Mouse (Mus musculus): Measurements from ENCODE around the gene Tuba4a. TPM values are rescaled to one million over a fixed set of nuclear protein-coding genes. Genes with fewer than 3 reads are reported as not detected.

Tuba4a gene
- 35.8 and 44.9 TPM in 2 replicates for polyA plus RNA-seq (2015; fragmentation: Nextera tagmentation; extraction: Ambion mirVana)

- H3K36me3 ChIP-seq: peaks cover 9% of the 10 kb centered on the region; the same call in 1 of the 2 replicates
- no peaks in the 10 kb centered on the region for H3K9me3 ChIP-seq
- WGBS: under 1% methylated on average over 34 of the region's 34 CpGs
- peak within 1 kb of the TSS; percentile 92 for H3K4me2 ChIP-seq
- peaks cover 49% of the 10 kb centered on the region for H3K27me3 ChIP-seq
- H3K27ac ChIP-seq: no peak within 1 kb of the TSS
- peak within 1 kb of the TSS; percentile 51 for H3K4me3 ChIP-seq
- peak within 1 kb of the TSS; percentile 38 for H3K9ac ChIP-seq
- peak; percentile 32; the same call in 1 of the 2 replicates for ATAC-seq (ENCODE audit: borderline replicate concordance, extremely low read depth, low FRiP score, low TSS enrichment)
- peaks cover 21% of the 10 kb centered on the region for H3K4me1 ChIP-seq
Observed at GRCm38 (mm10) chr1:75219531-75219930, at the start of gene Tuba4a. Gene Tuba4a, minus strand, starts transcription at chr1:75219865.

- WGBS: 13% methylated on average over 31 of the region's 32 CpGs
- H3K4me2 ChIP-seq: no peak within 1 kb of the TSS
- no peak within 1 kb of the TSS for H3K4me3 ChIP-seq
Observed at GRCm38 (mm10) chr1:75264091-75264880, 44.6 kb upstream of the Tuba4a start, which contains the start of gene Ptprn. Gene Ptprn, minus strand, starts transcription at chr1:75264502.

GRCm38 (mm10) chr1:75262969-75263951 is 43.6 kb upstream of the Tuba4a start:
- Histone ChIP-seq H3K27ac (no peak overlapping the region), H3K4me1 (no peaks in the 10 kb centered on the region), H3K4me2 (no peak overlapping the region), H3K27me3 (peaks cover 53% of the 10 kb centered on the region), H3K36me3 (no peaks in the 10 kb centered on the region), H3K9ac (no peak overlapping the region), H3K9me3 (no peaks in the 10 kb centered on the region), H3K4me3 (no peak overlapping the region)
- ATAC-seq (ENCODE audit: borderline replicate concordance, extremely low read depth, low FRiP score, low TSS enrichment): no peak
- 1% methylated on average over 40 of the region's 40 CpGs for WGBS

More at GRCm38 (mm10) chr1:75264091-75264880, 44.6 kb upstream of the Tuba4a start, which contains the start of gene Ptprn:
- Histone ChIP-seq H3K9me3 (no peaks in the 10 kb centered on the region), H3K9ac (no peak within 1 kb of the TSS), H3K36me3 (no peaks in the 10 kb centered on the region), H3K4me1 (no peaks in the 10 kb centered on the region), H3K27ac (no peak within 1 kb of the TSS), H3K27me3 (peaks cover 53% of the 10 kb centered on the region)
- no peak for ATAC-seq (ENCODE audit: borderline replicate concordance, extremely low read depth, low FRiP score, low TSS enrichment)

GRCm38 (mm10) chr1:75261278-75261677 is 41.6 kb upstream of the Tuba4a start:
- no peaks in the 10 kb centered on the region for H3K36me3 ChIP-seq
- no peak overlapping the region for H3K4me2 ChIP-seq
- H3K9ac ChIP-seq: no peak overlapping the region
- H3K27me3 ChIP-seq: peaks cover 52% of the 10 kb centered on the region
- H3K4me3 ChIP-seq: no peak overlapping the region
- H3K4me1 ChIP-seq: no peaks in the 10 kb centered on the region
- H3K9me3 ChIP-seq: no peaks in the 10 kb centered on the region
- no peak overlapping the region for H3K27ac ChIP-seq
- no peak for ATAC-seq (ENCODE audit: borderline replicate concordance, extremely low read depth, low FRiP score, low TSS enrichment)

- no peak overlapping the region for H3K4me3 ChIP-seq
- no peaks in the 10 kb centered on the region for H3K27me3 ChIP-seq
- no peak overlapping the region for H3K4me2 ChIP-seq
- peaks cover 4% of the 10 kb centered on the region for H3K4me1 ChIP-seq
- no peaks in the 10 kb centered on the region for H3K36me3 ChIP-seq
- no peak overlapping the region for H3K27ac ChIP-seq
- WGBS: 59% methylated on average over 10 of the region's 10 CpGs
- no peak overlapping the region for H3K9ac ChIP-seq
- no peaks in the 10 kb centered on the region for H3K9me3 ChIP-seq
- ATAC-seq (ENCODE audit: borderline replicate concordance, extremely low read depth, low FRiP score, low TSS enrichment): no peak
Observed at GRCm38 (mm10) chr1:75255516-75256046, 35.9 kb upstream of the Tuba4a start.

- H3K9me3 ChIP-seq: no peaks in the 10 kb centered on the region
- no peak overlapping the region for H3K4me2 ChIP-seq
- no peak overlapping the region for H3K4me3 ChIP-seq
- no peak overlapping the region for H3K27ac ChIP-seq
- H3K9ac ChIP-seq: no peak overlapping the region
- no peaks in the 10 kb centered on the region for H3K36me3 ChIP-seq
- H3K4me1 ChIP-seq: peaks cover 4% of the 10 kb centered on the region
- no peaks in the 10 kb centered on the region for H3K27me3 ChIP-seq
- no peak for ATAC-seq (ENCODE audit: borderline replicate concordance, extremely low read depth, low FRiP score, low TSS enrichment)
- WGBS: 63% methylated on average over 8 of the region's 8 CpGs
Observed at GRCm38 (mm10) chr1:75254625-75255013, 35.0 kb upstream of the Tuba4a start.

GRCm38 (mm10) chr1:75253849-75254624 is 34.4 kb upstream of the Tuba4a start:
- 52% methylated on average over 16 of the region's 16 CpGs for WGBS
- no peaks in the 10 kb centered on the region for H3K27me3 ChIP-seq
- no peaks in the 10 kb centered on the region for H3K9me3 ChIP-seq

GRCm38 (mm10) chr1:75253029-75253428 is 33.4 kb upstream of the Tuba4a start:
- WGBS: 65% methylated on average over 16 of the region's 16 CpGs

More at GRCm38 (mm10) chr1:75253849-75254624, 34.4 kb upstream of the Tuba4a start:
- no peak overlapping the region for H3K9ac ChIP-seq
- no peak overlapping the region for H3K27ac ChIP-seq
- H3K4me2 ChIP-seq: no peak overlapping the region
- ATAC-seq (ENCODE audit: borderline replicate concordance, extremely low read depth, low FRiP score, low TSS enrichment): no peak
- H3K4me1 ChIP-seq: peaks cover 4% of the 10 kb centered on the region
- no peaks in the 10 kb centered on the region for H3K36me3 ChIP-seq
- H3K4me3 ChIP-seq: no peak overlapping the region

GRCm38 (mm10) chr1:75252308-75252707 is 32.6 kb upstream of the Tuba4a start:
- H3K4me1 ChIP-seq: peaks cover 14% of the 10 kb centered on the region
- no peak overlapping the region for H3K4me3 ChIP-seq
- no peaks in the 10 kb centered on the region for H3K9me3 ChIP-seq
- no peak overlapping the region for H3K27ac ChIP-seq
- WGBS: 64% methylated on average over 13 of the region's 13 CpGs
- H3K9ac ChIP-seq: no peak overlapping the region
- no peak overlapping the region for H3K4me2 ChIP-seq
- no peaks in the 10 kb centered on the region for H3K36me3 ChIP-seq
- H3K27me3 ChIP-seq: no peaks in the 10 kb centered on the region
- ATAC-seq (ENCODE audit: borderline replicate concordance, extremely low read depth, low FRiP score, low TSS enrichment): no peak

More at GRCm38 (mm10) chr1:75253029-75253428, 33.4 kb upstream of the Tuba4a start:
- H3K9me3 ChIP-seq: no peaks in the 10 kb centered on the region
- no peak overlapping the region for H3K4me2 ChIP-seq
- no peak for ATAC-seq (ENCODE audit: borderline replicate concordance, extremely low read depth, low FRiP score, low TSS enrichment)
- no peak overlapping the region for H3K4me3 ChIP-seq
- H3K36me3 ChIP-seq: no peaks in the 10 kb centered on the region
- H3K9ac ChIP-seq: no peak overlapping the region
- H3K27ac ChIP-seq: no peak overlapping the region
- H3K27me3 ChIP-seq: no peaks in the 10 kb centered on the region
- peaks cover 6% of the 10 kb centered on the region for H3K4me1 ChIP-seq

GRCm38 (mm10) chr1:75251112-75251970 is 31.7 kb upstream of the Tuba4a start:
- no peaks in the 10 kb centered on the region for H3K36me3 ChIP-seq
- no peaks in the 10 kb centered on the region for H3K27me3 ChIP-seq
- H3K9ac ChIP-seq: no peak overlapping the region
- H3K9me3 ChIP-seq: no peaks in the 10 kb centered on the region
- ATAC-seq (ENCODE audit: borderline replicate concordance, extremely low read depth, low FRiP score, low TSS enrichment): peak; percentile 24; the same call in 1 of the 2 replicates
- peak overlapping the region; percentile 50 for H3K4me2 ChIP-seq
- no peak overlapping the region for H3K27ac ChIP-seq
- H3K4me1 ChIP-seq: peaks cover 14% of the 10 kb centered on the region
- peak overlapping the region; percentile 19; the same call in 1 of the 2 replicates for H3K4me3 ChIP-seq
- 5% methylated on average over 22 of the region's 22 CpGs for WGBS

Measured in lung, embryonic 15.5 days (tissue).